Mouse (Mus musculus) thymus, adult 2 months (tissue): ENCODE measurements around the gene Kcnt2.

Source experiments
- CTCF ChIP-seq: fragments of 200-500 bp; IDR thresholded peaks from 2 replicates; pipeline ENCODE4 v1.5.1; 2012; ENCODE audit warnings: mild to moderate bottlenecking, control low read depth, low read length, moderate library complexity, borderline replicate concordance; ENCODE audit not compliant: control insufficient read depth, poor library complexity, insufficient read depth; ENCODE audit errors: extremely low read depth
- POLR2A ChIP-seq: fragments of 200-500 bp; IDR thresholded peaks from 2 replicates; pipeline ENCODE4 v1.6.1; 2012; ENCODE audit warnings: mild to moderate bottlenecking, low read length, control low read depth, moderate library complexity; ENCODE audit not compliant: control insufficient read depth, poor library complexity, insufficient read depth; ENCODE audit errors: extremely low read depth

DNA sequence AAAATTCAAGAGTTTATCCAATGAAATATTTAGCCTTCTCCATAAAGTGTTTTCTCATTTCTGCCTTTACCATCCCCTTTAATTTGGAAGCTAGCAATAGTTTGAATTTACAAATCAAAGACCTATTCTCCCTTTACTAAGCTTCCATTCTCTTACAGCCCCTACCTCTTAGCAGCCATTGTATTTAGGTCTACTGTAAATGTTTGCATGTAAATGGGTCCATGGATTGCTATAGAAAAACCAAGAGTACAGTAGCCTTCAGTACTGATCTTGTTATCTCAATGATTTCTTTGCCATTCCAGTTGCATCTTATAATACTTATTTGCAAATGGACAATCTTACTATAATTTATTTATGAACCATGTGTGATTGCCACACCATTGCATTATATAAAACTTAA lies 267.5 kb downstream of the Kcnt2 start:
- TF ChIP-seq POLR2A (no peak), CTCF (no peak)
